17 mouse cellular contexts compared by ENCODE assay signal in genomic region chr2:6450544-6450943, GRCm38 (mm10).
DNase-seq lines count a peak whose midpoint lies in the region; ATAC-seq and TF ChIP-seq lines count a peak whose summit lies in the region.
"Had no signal": no experiment of that assay in that cellular context is flagged by ENCODE, and none has a peak within 500 bp of the region (broad histone marks: within the 10 kb centered on the region; RNA-seq: fewer than 3 reads in every experiment).

No protein-coding gene starts in this region.

- H3K27me3 ChIP-seq in cerebellum, adult 2 months (ENCODE audit: control insufficient read depth, insufficient read depth, low read length): no peaks in the 10 kb centered on the region
- H3K27me3 ChIP-seq in forebrain, embryonic 16.5 days (replicated peaks; ENCODE audit: control insufficient read depth, insufficient read depth, low read length): no peaks in the 10 kb centered on the region
- no peaks in the 10 kb centered on the region for H3K27me3 ChIP-seq in liver, embryonic 11.5 days (replicated peaks; ENCODE audit: control insufficient read depth, insufficient read depth, low read length)
- H3K27me3 ChIP-seq: embryonic facial prominence, embryonic 13.5 days; limb, embryonic 13.5 days had no signal

- DNase-seq in layer of hippocampus, adult 2 months (ENCODE audit: low spot score in 2 of 2): peak in 1 of 2 experiments; percentile 49
- DNase-seq in layer of hippocampus, adult 9-11 months: no peak
- DNase-seq in brain, adult 2 months (ENCODE audit: low read depth, low spot score): peak; percentile 49
- DNase-seq in cerebellum, adult 2 months: peak; percentile 61 to 66
- no peak for DNase-seq in liver, embryonic 11.5 days (ENCODE audit: low spot score)
- no peak for DNase-seq in heart, adult 11 months
- no peak for DNase-seq in heart, postnatal 4 days
- DNase-seq: adrenal gland, postnatal 36 days; gastrocnemius, postnatal 14 days; lung, adult 18-20 months; lung, postnatal 4 days; right cerebral cortex, postnatal 25 days; thymus, adult 18-20 months had no signal

- H3K9me3 ChIP-seq in forebrain, embryonic 16.5 days (ENCODE audit: control insufficient read depth, low read length): no peaks in the 10 kb centered on the region
- H3K9me3 ChIP-seq in liver, embryonic 11.5 days (ENCODE audit: control insufficient read depth, low read length): no peaks in the 10 kb centered on the region
- H3K9me3 ChIP-seq: embryonic facial prominence, embryonic 13.5 days; limb, embryonic 13.5 days had no signal

- no peaks in the 10 kb centered on the region for H3K36me3 ChIP-seq in forebrain, embryonic 16.5 days (ENCODE audit: control insufficient read depth, insufficient read depth)
- H3K36me3 ChIP-seq in liver, embryonic 11.5 days (ENCODE audit: control insufficient read depth, insufficient read depth, low read length): no peaks in the 10 kb centered on the region

- no peak overlapping the region for H3K4me3 ChIP-seq in layer of hippocampus, adult 2 months
- H3K4me3 ChIP-seq in cerebellum, adult 2 months (replicated peaks; ENCODE audit: insufficient read depth, low read depth, low read length): no peak overlapping the region
- H3K4me3 ChIP-seq in forebrain, embryonic 16.5 days (replicated peaks; ENCODE audit: low read length): no peak overlapping the region
- H3K4me3 ChIP-seq in liver, embryonic 11.5 days (ENCODE audit: low read depth, low read length): no peak overlapping the region
- H3K4me3 ChIP-seq: embryonic facial prominence, embryonic 13.5 days; limb, embryonic 13.5 days had no signal

- TF ChIP-seq CTCF in layer of hippocampus, adult 2 months (conservative IDR thresholded peaks at IDR 0.05): no peak
- TF ChIP-seq CTCF in cerebellum, adult 2 months (IDR thresholded peaks at IDR 0.05; ENCODE audit: borderline replicate concordance, insufficient read depth, low read depth, low read length): no peak

- no peak overlapping the region for H3K9ac ChIP-seq in forebrain, embryonic 16.5 days (replicated peaks; ENCODE audit: low read depth, low read length)
- H3K9ac ChIP-seq in liver, embryonic 11.5 days (ENCODE audit: low read depth, low read length): no peak overlapping the region
- H3K9ac ChIP-seq: embryonic facial prominence, embryonic 13.5 days; limb, embryonic 13.5 days had no signal

- no peaks in the 10 kb centered on the region; the same call in 1 of the 2 replicates for H3K4me1 ChIP-seq in cerebellum, adult 2 months (ENCODE audit: control insufficient read depth, insufficient read depth, low read length)
- H3K4me1 ChIP-seq in forebrain, embryonic 16.5 days (replicated peaks; ENCODE audit: control insufficient read depth, insufficient read depth, low read length): peaks cover 20% of the 10 kb centered on the region
- H3K4me1 ChIP-seq in liver, embryonic 11.5 days (replicated peaks; ENCODE audit: control insufficient read depth, insufficient read depth, low read length): no peaks in the 10 kb centered on the region; the same call in 1 of the 2 replicates

- 14% methylated on average over 3 of the region's 3 CpGs for WGBS in cerebellum, adult 2 months
- WGBS in forebrain, embryonic 16.5 days: 25% methylated on average over 3 of the region's 3 CpGs
- WGBS in liver, embryonic 11.5 days: 82% methylated on average over 3 of the region's 3 CpGs

- ATAC-seq in forebrain, embryonic 16.5 days: 0 out of 2 replicates have a peak, but pooled peaks have one; percentile 41
- no peak for ATAC-seq in liver, embryonic 11.5 days (replicated peaks; ENCODE audit: low FRiP score)

- no peak overlapping the region for H3K4me2 ChIP-seq in forebrain, embryonic 16.5 days (ENCODE audit: low read length)
- H3K4me2 ChIP-seq in liver, embryonic 11.5 days: no peak overlapping the region
- H3K4me2 ChIP-seq: embryonic facial prominence, embryonic 13.5 days; limb, embryonic 13.5 days had no signal

- H3K27ac ChIP-seq in layer of hippocampus, adult 2 months: peak overlapping the region; percentile 12; the same call in 1 of the 2 replicates
- H3K27ac ChIP-seq in cerebellum, adult 2 months (ENCODE audit: insufficient read depth, low read length): no peak overlapping the region
- no peak overlapping the region for H3K27ac ChIP-seq in forebrain, embryonic 16.5 days (ENCODE audit: low read length)
- H3K27ac ChIP-seq in liver, embryonic 11.5 days (ENCODE audit: low read depth, low read length): no peak overlapping the region
- H3K27ac ChIP-seq: embryonic facial prominence, embryonic 13.5 days; kidney, postnatal 0 days; limb, embryonic 13.5 days had no signal

- no peak for TF ChIP-seq POLR2A in cerebellum, adult 2 months (IDR thresholded peaks at IDR 0.05; ENCODE audit: borderline replicate concordance, insufficient read depth, low read length)

Comparison
In these comparisons a context has a peak if more than half of its experiments do, and no peak if none do; other contexts are left out.
1. DNase-seq: peak in brain, adult 2 months (single experiment) and cerebellum, adult 2 months (2 of 2); none in layer of hippocampus, adult 9-11 months (single experiment), liver, embryonic 11.5 days (single experiment), heart, adult 11 months (single experiment) and heart, postnatal 4 days (single experiment).